Mouse (Mus musculus) c-Kit-positive CD71-positive TER-119-positive erythroid progenitor cells, embryonic 14.5 days (primary cell): ENCODE measurements at regions not wholly inside any gene's neighbourhood (a gene's known extent, or its start where the extent isn't known, plus 50 kb on each side); places are given as distances from the start of the nearest gene placed in this dataset.
A peak's percentile ranks its signal among the peaks of the same experiment; 100 is the strongest.

Experiments used
- DNase-seq: peaks from one replicate; pipeline ENCODE4 v3.0.0-alpha.2; 2013; ENCODE audit warnings: low spot score

- no peak for DNase-seq
These were observed 130.7 kb upstream of the Gprin3 start for GRCm38 (mm10) chr6:59556668-59557310.

GRCm38 (mm10) chr6:59537025-59537424 is 110.9 kb upstream of the Gprin3 start:
- no peak for DNase-seq

- DNase-seq = no peak
These were observed 98.8 kb upstream of the Gprin3 start for GRCm38 (mm10) chr6:59524940-59525265.

GRCm38 (mm10) chr6:59524095-59524939 is 98.2 kb upstream of the Gprin3 start:
- no peak for DNase-seq

GRCm38 (mm10) chr6:59522960-59523359 is 96.9 kb upstream of the Gprin3 start:
- DNase-seq = no peak

GRCm38 (mm10) chr6:59500818-59501217 is 74.7 kb upstream of the Gprin3 start:
- DNase-seq = no peak

GRCm38 (mm10) chr6:59498800-59499199 is 72.7 kb upstream of the Gprin3 start:
- no peak for DNase-seq

- peak; percentile 21 for DNase-seq
These were observed 72.0 kb upstream of the Gprin3 start for GRCm38 (mm10) chr6:59498079-59498478.

GRCm38 (mm10) chr6:59489001-59489575 is 63.0 kb upstream of the Gprin3 start:
- DNase-seq = no peak

GRCm38 (mm10) chr6:59488386-59488785 is 62.3 kb upstream of the Gprin3 start:
- no peak for DNase-seq

GRCm38 (mm10) chr6:59484004-59484403 is 57.9 kb upstream of the Gprin3 start:
- no peak for DNase-seq

- no peak for DNase-seq
These were observed 57.5 kb upstream of the Gprin3 start for GRCm38 (mm10) chr6:59483587-59483986.
